Mouse (Mus musculus) spleen, postnatal 4 days (tissue): ENCODE data around the gene Atg4c.
A peak's percentile ranks its signal among the peaks of the same experiment; 100 is the strongest.

ENCODE experiments used
- DNase-seq, 2 experiments: peaks; one replicate each; pipeline ENCODE4 v3.0.0; 2022; ENCODE audit warnings: low spot score in 2 of 2

Atg4c gene

GRCm38 (mm10) chr4:99193810-99194582, at the start of gene Atg4c:
Gene Atg4c (plus strand): TSS chr4:99193934.
- DNase-seq = peak; percentile 68 to 87

- no peak for DNase-seq
These were observed 42.3 kb upstream of the Atg4c start for GRCm38 (mm10) chr4:99151434-99151833.

- DNase-seq = no peak
These were observed 41.7 kb upstream of the Atg4c start for GRCm38 (mm10) chr4:99151885-99152558.

GRCm38 (mm10) chr4:99156641-99157307, 37.0 kb upstream of the Atg4c start:
- no peak for DNase-seq

DNA sequence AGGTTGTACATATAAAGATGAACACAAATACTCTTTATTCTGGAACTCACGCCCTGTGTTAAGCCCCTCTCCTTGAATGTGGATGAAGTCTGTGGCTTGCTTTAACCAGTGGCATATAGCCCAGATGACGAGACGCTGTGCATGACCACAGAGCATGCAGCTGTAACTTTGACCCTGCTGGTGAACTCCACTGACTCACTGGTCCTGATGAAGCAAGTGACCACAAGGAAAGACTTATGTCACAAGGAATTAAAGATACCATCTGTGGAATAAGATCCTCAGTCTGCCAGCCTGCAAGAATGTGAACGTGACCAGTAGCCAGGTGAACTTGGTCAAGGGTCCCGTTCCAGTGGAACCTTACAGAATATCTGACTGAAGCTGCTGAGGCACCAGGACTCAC, 35.2 kb upstream of the Atg4c start:
- no peak for DNase-seq

- no peak for DNase-seq
These were observed 33.3 kb upstream of the Atg4c start for GRCm38 (mm10) chr4:99160414-99160813.

GRCm38 (mm10) chr4:99160899-99161298, 32.8 kb upstream of the Atg4c start:
- DNase-seq = no peak

DNA sequence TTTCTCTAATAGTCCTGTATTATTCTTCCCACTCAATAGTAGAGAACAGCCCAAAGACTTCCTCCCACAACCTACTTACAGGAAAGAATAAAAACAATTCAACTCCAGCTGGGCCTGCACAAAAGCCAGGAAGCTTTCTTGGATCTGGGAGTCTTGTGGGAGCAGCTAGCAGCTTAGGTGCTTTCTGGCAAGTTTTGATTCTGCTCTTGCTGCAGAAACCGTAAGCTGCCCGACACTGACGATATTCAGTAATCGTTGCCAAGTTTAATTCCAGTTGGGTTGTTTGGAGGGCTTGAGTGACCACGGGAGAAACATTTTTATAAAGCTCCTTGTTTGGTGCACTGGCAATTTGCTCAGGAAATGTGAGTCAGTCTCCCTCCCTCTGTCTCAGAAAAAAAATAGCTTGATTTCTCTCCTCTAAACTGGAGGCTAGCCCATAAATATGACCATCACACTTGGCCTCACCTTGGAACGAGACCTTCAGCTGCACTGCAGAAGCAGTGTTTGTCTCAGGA, 32.2 kb upstream of the Atg4c start:
- no peak for DNase-seq

DNA sequence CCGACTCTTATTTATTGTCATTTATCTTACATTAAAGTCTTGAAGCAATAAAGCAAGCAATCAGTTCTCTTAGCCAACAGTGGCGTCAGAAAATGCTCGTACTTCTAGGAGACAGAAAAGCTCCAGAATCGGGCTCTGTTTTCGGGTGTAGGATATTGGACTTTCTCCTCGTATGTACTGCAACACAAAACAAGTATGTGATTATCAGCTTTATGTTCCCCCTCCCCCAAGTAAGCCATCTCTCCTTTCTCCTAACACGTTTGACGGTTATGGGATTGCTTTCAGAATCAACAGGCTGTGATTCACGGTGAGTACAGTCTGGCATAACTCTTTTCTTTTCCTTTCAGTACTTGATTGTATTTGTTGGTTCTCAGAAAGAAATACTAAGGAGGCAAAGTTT, 30.7 kb upstream of the Atg4c start:
- no peak for DNase-seq

- DNase-seq = no peak
These were observed 30.2 kb upstream of the Atg4c start for GRCm38 (mm10) chr4:99163547-99163946.

DNA sequence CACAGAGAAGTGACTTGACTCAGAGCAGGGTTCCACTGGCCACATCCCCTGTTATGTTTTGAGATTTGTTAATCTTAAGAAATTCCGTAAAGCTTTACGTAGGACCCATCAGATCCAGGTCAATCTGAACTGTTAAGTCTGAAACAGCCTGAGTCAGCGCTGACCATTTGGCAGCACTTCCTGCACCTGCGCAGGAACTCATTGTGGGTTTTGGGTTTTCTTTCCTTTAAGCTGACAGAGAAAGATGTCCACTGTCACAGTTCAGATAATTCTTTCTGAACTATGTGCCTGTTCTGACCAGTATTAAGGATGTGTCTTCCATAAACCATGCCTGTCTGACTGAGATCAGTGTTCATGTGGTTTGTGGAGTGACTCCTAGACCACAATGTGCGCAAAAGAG, 24.9 kb upstream of the Atg4c start:
- no peak for DNase-seq

GRCm38 (mm10) chr4:99174265-99174664, 19.5 kb upstream of the Atg4c start:
- no peak for DNase-seq

DNA sequence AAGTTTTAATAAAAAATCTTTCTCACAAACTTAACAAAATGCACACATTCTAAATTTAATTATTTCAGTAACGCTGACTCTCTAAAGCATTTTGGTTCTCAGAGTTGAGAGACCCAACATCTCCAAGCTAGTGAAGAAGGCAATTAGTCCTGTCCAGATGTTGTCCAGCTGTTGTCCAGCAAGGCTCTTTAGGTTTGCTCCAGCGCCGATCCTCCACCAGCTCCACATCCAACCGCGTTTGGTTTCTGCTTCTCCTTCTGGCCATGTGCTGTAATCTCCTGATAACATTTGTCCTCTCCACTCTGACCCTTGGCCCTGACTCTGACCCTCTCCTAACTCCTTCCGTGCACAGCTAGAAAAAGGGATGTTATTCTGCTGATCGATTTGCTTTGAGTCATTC, 16.9 kb upstream of the Atg4c start:
- no peak for DNase-seq

- no peak for DNase-seq
These were observed 16.5 kb upstream of the Atg4c start for GRCm38 (mm10) chr4:99177255-99177654.

DNA sequence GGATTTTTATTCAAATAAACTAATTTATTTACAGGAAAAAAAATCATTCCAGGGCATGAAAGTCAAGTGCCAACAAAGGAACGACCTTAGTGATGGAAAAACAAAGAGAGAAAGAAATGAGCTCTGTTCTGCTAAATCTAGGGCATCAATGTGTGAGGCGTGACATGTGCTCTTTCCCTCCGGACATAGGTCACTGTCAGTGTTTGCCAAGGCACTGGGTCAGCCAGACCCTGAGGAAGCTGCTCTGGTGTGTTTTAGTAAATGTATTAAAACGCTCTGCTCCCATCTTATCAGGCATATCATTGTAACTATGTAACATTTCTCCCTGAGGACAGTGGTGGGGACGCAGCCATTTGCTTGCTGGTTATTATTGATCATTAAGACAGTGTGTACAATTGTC, 14.9 kb upstream of the Atg4c start:
- DNase-seq = no peak

DNA sequence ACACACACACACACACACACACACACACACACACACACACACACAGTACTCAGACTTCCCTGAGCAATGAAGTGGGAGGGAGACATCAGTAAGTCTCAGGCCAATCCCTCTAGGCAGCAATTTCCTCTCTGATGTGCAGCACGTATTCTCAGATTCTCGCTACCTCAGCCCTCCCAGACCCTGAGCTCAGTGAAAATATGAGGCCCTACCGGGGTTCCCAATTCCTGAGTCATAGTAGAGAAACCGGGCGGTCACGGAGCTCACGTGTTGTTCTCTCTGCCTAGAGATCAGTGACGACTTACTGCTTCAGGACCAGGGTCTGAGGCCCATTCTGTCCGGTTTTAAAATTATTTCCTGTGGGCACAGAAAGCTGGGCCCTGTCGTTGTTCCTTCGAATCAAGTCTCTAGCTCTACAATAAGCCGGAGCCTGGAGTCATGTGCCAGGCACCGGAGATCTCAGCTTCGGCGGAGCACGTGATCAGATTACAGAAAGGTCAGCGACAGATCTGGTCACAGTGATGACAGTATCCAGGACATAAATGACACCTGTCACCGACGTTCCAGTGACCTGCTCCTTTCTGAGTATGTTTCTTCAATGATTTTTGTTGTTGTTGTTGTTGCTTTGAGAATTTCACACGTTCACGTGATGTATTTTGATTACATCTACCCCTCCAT, 14.2 kb upstream of the Atg4c start:
- no peak for DNase-seq

GRCm38 (mm10) chr4:99180921-99181320, 12.8 kb upstream of the Atg4c start:
- DNase-seq = no peak

GRCm38 (mm10) chr4:99181739-99182419, 11.9 kb upstream of the Atg4c start:
- DNase-seq = no peak

- DNase-seq = no peak
These were observed 10.9 kb upstream of the Atg4c start for GRCm38 (mm10) chr4:99182660-99183431.

GRCm38 (mm10) chr4:99184678-99185077, 9.1 kb upstream of the Atg4c start:
- DNase-seq = no peak

- DNase-seq = no peak
These were observed 8.4 kb upstream of the Atg4c start for GRCm38 (mm10) chr4:99185305-99185704.
